Mouse (Mus musculus): ENCODE results near the gene Kat14.

GRCm38 (mm10) chr2:144431286-144431825 is 62.6 kb downstream of the Kat14 start:
- TF ChIP-seq CTCF (IDR thresholded peaks at IDR 0.05 in 2 of 3, conservative IDR thresholded peaks at IDR 0.05 in 1 of 3; ENCODE audit: control insufficient read depth in 1 of 3, insufficient read depth in 1 of 3, low read depth in 2 of 3, low read length in 3 of 3, poor library complexity in 1 of 3, severe bottlenecking in 1 of 3) (no peak), KAT2A (conservative IDR thresholded peaks at IDR 0.05; ENCODE audit: low read depth, low read length) (no peak), CHD2 (IDR thresholded peaks at IDR 0.05; ENCODE audit: low read length) (no peak), MAZ (IDR thresholded peaks at IDR 0.05; ENCODE audit: low read depth, low read length) (no peak), GABPA (IDR thresholded peaks at IDR 0.05; ENCODE audit: low read depth, low read length) (no peak)
